Mouse (Mus musculus) spleen, adult 2 months (tissue): ENCODE measurements around the gene Smyd3.

Experiments used
- CTCF ChIP-seq: fragments of 200-500 bp; IDR thresholded peaks from 2 replicates; pipeline ENCODE4 v1.5.1; 2011; ENCODE audit warnings: mild to moderate bottlenecking, inconsistent platforms; ENCODE audit not compliant: insufficient read depth, insufficient read length, insufficient replicate concordance; ENCODE audit errors: extremely low read depth
- POLR2A ChIP-seq: fragments of 200-500 bp; IDR thresholded peaks from 2 replicates; pipeline ENCODE4 v1.6.1; 2011; ENCODE audit warnings: low read depth, low read length, inconsistent platforms

- TF ChIP-seq CTCF, result no peak
- no peak for TF ChIP-seq POLR2A
These were observed 448.9 kb downstream of the Smyd3 start for GRCm38 (mm10) chr1:179068990-179069389.
